Mouse (Mus musculus): Measurements from ENCODE around the gene Sgcb.

- TF ChIP-seq POLR2A (IDR thresholded peaks at IDR 0.05; ENCODE audit: insufficient read depth, low read depth, low read length) (no peak), CTCF (IDR thresholded peaks at IDR 0.05; ENCODE audit: insufficient read depth, low read depth, low read length) (no peak)
Observed at GRCm38 (mm10) chr5:73691723-73692520, 44.3 kb upstream of the Sgcb start.
